Mouse (Mus musculus) MEL (cell line): ENCODE measurements at regions not wholly inside any gene's neighbourhood (a gene's known extent, or its start where the extent isn't known, plus 50 kb on each side); places are given as distances from the start of the nearest gene placed in this dataset.

Experiments used
- DNase-seq: peaks from one replicate; pipeline ENCODE4 v3.0.0; 2011; ENCODE audit warnings: low read depth, low spot score
- H3K27ac ChIP-seq: 2 replicates; pipeline ENCODE4 v1.5.1; 2012; ENCODE audit warnings: low read depth, mild to moderate bottlenecking, control low read depth, low read length, moderate library complexity; ENCODE audit not compliant: control insufficient read depth
- H3K27me3 ChIP-seq, 2 experiments: fragments of 150-350 bp in 1 of 2; sonication (generic) in 1 of 2; 2 replicates each; pipeline ENCODE4 v1.6.1; 2012; ENCODE audit warnings: low read length in 2 of 2, mild to moderate bottlenecking in 2 of 2, improper control_type of control experiment in 1 of 2, moderate library complexity in 1 of 2; ENCODE audit not compliant: insufficient read depth in 2 of 2, control insufficient read depth in 1 of 2
- H3K36me3 ChIP-seq, 2 experiments: 2 replicates each; pipeline ENCODE4 v1.6.1; 2012 to 2014; ENCODE audit warnings: low read length in 2 of 2, improper control_type of control experiment in 1 of 2, inconsistent platforms in 1 of 2, mild to moderate bottlenecking in 1 of 2; ENCODE audit not compliant: insufficient read depth in 2 of 2, control insufficient read depth in 1 of 2
- H3K4me1 ChIP-seq, 2 experiments: fragments of 150-350 bp in 1 of 2; sonication (generic) in 1 of 2; 2 replicates each; pipeline ENCODE4 v1.6.1; 2012; ENCODE audit warnings: low read length in 2 of 2, improper control_type of control experiment in 1 of 2, mild to moderate bottlenecking in 1 of 2; ENCODE audit not compliant: insufficient read depth in 2 of 2, control insufficient read depth in 1 of 2
- H3K4me3 ChIP-seq, 2 experiments: fragments of 150-350 bp in 1 of 2; sonication (generic) in 1 of 2; 2 replicates each; pipeline ENCODE4 v1.5.1; 2012; ENCODE audit warnings: low read depth in 2 of 2, low read length in 2 of 2, mild to moderate bottlenecking in 2 of 2, moderate library complexity in 2 of 2, control low read depth in 1 of 2, improper control_type of control experiment in 1 of 2; ENCODE audit not compliant: control insufficient read depth in 1 of 2, insufficient read depth in 1 of 2
- H3K79me2 ChIP-seq: 2 replicates; pipeline ENCODE4 v1.6.1; 2012; ENCODE audit warnings: mild to moderate bottlenecking, low read length, moderate library complexity; ENCODE audit not compliant: control insufficient read depth, poor library complexity, insufficient read depth
- H3K9ac ChIP-seq: 2 replicates; pipeline ENCODE4 v1.6.1; 2012; ENCODE audit warnings: low read depth, mild to moderate bottlenecking, control low read depth, low read length, moderate library complexity; ENCODE audit not compliant: control insufficient read depth, poor library complexity, severe bottlenecking
- H3K9me3 ChIP-seq: fragments of 150-350 bp; sonication (generic); replicated peaks from 2 replicates; pipeline ENCODE4 v1.6.1; 2012; ENCODE audit warnings: mild to moderate bottlenecking, low read length, improper control_type of control experiment, moderate library complexity; ENCODE audit not compliant: insufficient read depth
- BHLHE40 ChIP-seq: IDR thresholded peaks from 2 replicates; pipeline ENCODE4 v1.6.1; 2012; ENCODE audit warnings: low read depth, mild to moderate bottlenecking, inconsistent platforms, low read length, improper control_type of control experiment, borderline replicate concordance
- CHD1 ChIP-seq: IDR thresholded peaks from 2 replicates; pipeline ENCODE4 v1.6.1; 2012; ENCODE audit warnings: low read depth, mild to moderate bottlenecking, inconsistent platforms, low read length, improper control_type of control experiment
- CHD2 ChIP-seq: IDR thresholded peaks from 2 replicates; pipeline ENCODE4 v1.6.1; 2011; ENCODE audit warnings: low read length, improper control_type of control experiment
- CTCF ChIP-seq, 3 experiments: IDR thresholded peaks in 2 of 3; conservative IDR thresholded peaks in 1 of 3; 2 replicates each; pipeline ENCODE4 v1.5.1; 2011 to 2012; ENCODE audit warnings: low read length in 3 of 3, low read depth in 2 of 3, mild to moderate bottlenecking in 2 of 3, improper control_type of control experiment in 1 of 3, inconsistent platforms in 1 of 3, mixed read lengths in 1 of 3, moderate library complexity in 1 of 3; ENCODE audit not compliant: control insufficient read depth in 1 of 3, insufficient read depth in 1 of 3, poor library complexity in 1 of 3, severe bottlenecking in 1 of 3
- EP300 ChIP-seq, 2 experiments: IDR thresholded peaks; 2 replicates each; pipeline ENCODE4 v1.6.1; 2011; ENCODE audit warnings: improper control_type of control experiment in 2 of 2, low read length in 2 of 2, low read depth in 1 of 2, mild to moderate bottlenecking in 1 of 2
- ETS1 ChIP-seq: IDR thresholded peaks from 2 replicates; pipeline ENCODE4 v1.6.1; 2012; ENCODE audit warnings: low read depth, mild to moderate bottlenecking, inconsistent platforms, low read length, improper control_type of control experiment, moderate library complexity
- GATA1 ChIP-seq: IDR thresholded peaks from 2 replicates; pipeline ENCODE4 v1.6.1; 2011; ENCODE audit warnings: low read depth, low read length, improper control_type of control experiment
- HCFC1 ChIP-seq: IDR thresholded peaks from 2 replicates; pipeline ENCODE4 v1.6.1; 2012; ENCODE audit warnings: low read depth, mild to moderate bottlenecking, inconsistent platforms, low read length, improper control_type of control experiment, moderate library complexity
- JUND ChIP-seq: IDR thresholded peaks from 2 replicates; pipeline ENCODE4 v1.6.1; 2011; ENCODE audit warnings: low read depth, mild to moderate bottlenecking, improper control_type of control experiment, low read length
- KAT2A ChIP-seq: conservative IDR thresholded peaks from 2 replicates; pipeline ENCODE4 v1.6.1; 2012; ENCODE audit warnings: low read depth, low read length, improper control_type of control experiment, inconsistent platforms
- MAFK ChIP-seq: IDR thresholded peaks from 2 replicates; pipeline ENCODE4 v1.6.1; 2011; ENCODE audit warnings: low read depth, mild to moderate bottlenecking, low read length, improper control_type of control experiment, borderline replicate concordance
- MAX ChIP-seq: IDR thresholded peaks from 2 replicates; pipeline ENCODE4 v1.6.1; 2011; ENCODE audit warnings: low read length, improper control_type of control experiment
- MAZ ChIP-seq: IDR thresholded peaks from 2 replicates; pipeline ENCODE4 v1.6.1; 2012; ENCODE audit warnings: low read depth, mild to moderate bottlenecking, inconsistent platforms, low read length, improper control_type of control experiment
- MEF2A ChIP-seq: IDR thresholded peaks from 2 replicates; pipeline ENCODE4 v1.6.1; 2014; ENCODE audit warnings: low read depth, mild to moderate bottlenecking, inconsistent platforms, low read length, improper control_type of control experiment; ENCODE audit not compliant: poor library complexity, insufficient replicate concordance, severe bottlenecking; ENCODE audit errors: extremely low read depth
- MYB ChIP-seq: IDR thresholded peaks from 2 replicates; pipeline ENCODE4 v1.6.1; 2011; ENCODE audit warnings: mild to moderate bottlenecking, low read depth, low read length, improper control_type of control experiment
- MYC ChIP-seq: IDR thresholded peaks from 2 replicates; pipeline ENCODE4 v1.6.1; 2011; ENCODE audit warnings: low read depth, mild to moderate bottlenecking, low read length, improper control_type of control experiment, moderate library complexity
- NELFE ChIP-seq: IDR thresholded peaks from 2 replicates; pipeline ENCODE4 v1.6.1; 2011; ENCODE audit warnings: low read depth, low read length, improper control_type of control experiment
- NRF1 ChIP-seq: IDR thresholded peaks from 2 replicates; pipeline ENCODE4 v1.6.1; 2014; ENCODE audit warnings: low read depth, mild to moderate bottlenecking, inconsistent platforms, low read length, improper control_type of control experiment, moderate library complexity; ENCODE audit not compliant: poor library complexity, insufficient read depth, severe bottlenecking
- POLR2AphosphoS2 ChIP-seq: IDR thresholded peaks from 2 replicates; pipeline ENCODE4 v1.6.1; 2011; ENCODE audit warnings: low read length, improper control_type of control experiment
- RAD21 ChIP-seq: IDR thresholded peaks from 2 replicates; pipeline ENCODE4 v1.6.1; 2011; ENCODE audit warnings: mild to moderate bottlenecking, low read depth, low read length, improper control_type of control experiment
- RCOR1 ChIP-seq: IDR thresholded peaks from 2 replicates; pipeline ENCODE4 v1.6.1; 2012; ENCODE audit warnings: low read depth, mild to moderate bottlenecking, inconsistent platforms, low read length, improper control_type of control experiment
- SIN3A ChIP-seq: IDR thresholded peaks from 2 replicates; pipeline ENCODE4 v1.6.1; 2012; ENCODE audit warnings: low read length, improper control_type of control experiment, inconsistent platforms
- SMC3 ChIP-seq: IDR thresholded peaks from 2 replicates; pipeline ENCODE4 v1.6.1; 2011; ENCODE audit warnings: low read depth, low read length, improper control_type of control experiment
- TAL1 ChIP-seq: IDR thresholded peaks from 2 replicates; pipeline ENCODE4 v1.6.1; 2012; ENCODE audit warnings: mild to moderate bottlenecking, inconsistent platforms, low read length, moderate library complexity, mixed read lengths
- TBP ChIP-seq: IDR thresholded peaks from 2 replicates; pipeline ENCODE4 v1.8.0; 2011; ENCODE audit warnings: low read depth, low read length, improper control_type of control experiment
- TCF12 ChIP-seq: IDR thresholded peaks from 2 replicates; pipeline ENCODE4 v1.6.1; 2014; ENCODE audit warnings: low read depth, mild to moderate bottlenecking, inconsistent platforms, low read length, improper control_type of control experiment, moderate library complexity
- UBTF ChIP-seq: IDR thresholded peaks from 2 replicates; pipeline ENCODE4 v1.6.1; 2012; ENCODE audit warnings: low read depth, mild to moderate bottlenecking, inconsistent platforms, low read length, improper control_type of control experiment, moderate library complexity, borderline replicate concordance; ENCODE audit not compliant: insufficient read depth
- USF1 ChIP-seq: IDR thresholded peaks from 2 replicates; pipeline ENCODE4 v1.6.1; 2014; ENCODE audit warnings: low read depth, mild to moderate bottlenecking, inconsistent platforms, low read length, improper control_type of control experiment, moderate library complexity
- USF2 ChIP-seq, 2 experiments: IDR thresholded peaks; 2 replicates each; pipeline ENCODE4 v1.6.1; 2011 to 2012; ENCODE audit warnings: improper control_type of control experiment in 2 of 2, low read length in 2 of 2, borderline replicate concordance in 1 of 2, inconsistent platforms in 1 of 2, low read depth in 1 of 2, mild to moderate bottlenecking in 1 of 2; ENCODE audit not compliant: insufficient read depth in 1 of 2
- ZC3H11A ChIP-seq: IDR thresholded peaks from 2 replicates; pipeline ENCODE4 v1.6.1; 2012; ENCODE audit warnings: low read depth, mild to moderate bottlenecking, inconsistent platforms, low read length, improper control_type of control experiment
- ZNF384 ChIP-seq: IDR thresholded peaks from 2 replicates; pipeline ENCODE4 v1.6.1; 2012; ENCODE audit warnings: low read depth, mild to moderate bottlenecking, inconsistent platforms, low read length, improper control_type of control experiment

DNA sequence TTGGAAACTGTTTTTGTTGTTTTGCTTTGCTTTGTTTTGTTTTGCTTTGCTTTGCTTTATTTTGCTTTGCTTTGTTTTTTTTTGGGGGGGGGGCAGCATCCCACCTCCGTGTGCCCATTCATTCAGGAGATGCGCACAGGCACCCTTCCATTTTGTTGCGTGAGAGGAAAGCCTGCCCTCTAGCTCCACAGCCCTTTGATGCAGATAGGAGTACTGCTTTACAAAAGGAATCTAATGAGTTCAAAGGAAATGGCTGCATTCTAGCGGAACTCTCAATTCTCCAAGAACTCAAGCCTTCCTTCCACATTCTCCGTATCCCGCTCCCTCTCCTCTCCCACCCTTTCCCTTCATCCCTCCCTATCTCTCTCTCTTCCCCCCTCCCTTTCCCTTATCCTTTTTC, 89.8 kb upstream of the Cadm1 start:
- Histone ChIP-seq H3K9ac (no peak overlapping the region), H3K9me3 (no peaks in the 10 kb centered on the region), H3K36me3 (peaks cover 0 to 18% of the 10 kb centered on the region in 2 experiments; a peak in 2 of 4 replicates), H3K79me2 (no peaks in the 10 kb centered on the region), H3K4me3 (no peak overlapping the region), H3K4me1 (peaks cover 14 to 35% of the 10 kb centered on the region in 2 experiments), H3K27ac (no peak overlapping the region), H3K27me3 (no peaks in the 10 kb centered on the region)
- TF ChIP-seq ZC3H11A (no peak), TAL1 (no peak), CHD2 (no peak), KAT2A (no peak), NELFE (no peak), SMC3 (no peak), CTCF (IDR thresholded peaks at IDR 0.05 in 2 of 3, conservative IDR thresholded peaks at IDR 0.05 in 1 of 3; ENCODE audit: control insufficient read depth in 1 of 3, insufficient read depth in 1 of 3, low read depth in 2 of 3, low read length in 3 of 3, poor library complexity in 1 of 3, severe bottlenecking in 1 of 3) (peak in 2 of 3 experiments; percentile 3 to 21; a peak in 1 of 6 replicates), UBTF (no peak), MYB (no peak)
- DNase-seq = peak; percentile 20

DNA sequence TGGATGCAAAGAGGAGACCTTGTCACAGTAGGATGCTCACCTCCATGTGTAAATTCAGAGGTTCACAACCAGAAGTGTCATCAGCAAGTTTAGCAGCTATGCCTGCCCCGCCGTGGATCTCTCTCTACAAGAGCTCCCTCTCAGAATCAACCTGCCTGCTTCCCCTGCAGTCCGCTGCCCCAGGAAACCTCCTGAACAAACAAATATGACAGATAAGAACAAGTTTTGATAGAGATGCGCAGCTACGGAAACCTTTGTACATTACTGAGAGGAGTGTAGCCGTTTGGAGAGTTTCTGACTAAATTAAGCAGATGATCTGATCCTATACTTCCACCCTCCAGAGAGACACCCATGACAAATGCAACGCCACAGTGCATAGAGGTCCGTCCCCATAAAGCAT, 88.8 kb upstream of the Cadm1 start:
- DNase-seq = peak; percentile 73
- H3K36me3 ChIP-seq = peaks cover 0 to 18% of the 10 kb centered on the region in 2 experiments; a peak in 2 of 4 replicates
- H3K4me1 ChIP-seq = peaks cover 15 to 36% of the 10 kb centered on the region in 2 experiments
- H3K27ac ChIP-seq = peak overlapping the region; percentile 40; the same call in 1 of the 2 replicates
- no peaks in the 10 kb centered on the region for H3K27me3 ChIP-seq
- no peaks in the 10 kb centered on the region for H3K9me3 ChIP-seq
- no peaks in the 10 kb centered on the region for H3K79me2 ChIP-seq
- no peak overlapping the region; a peak in 1 of 4 replicates for H3K4me3 ChIP-seq
- no peak overlapping the region for H3K9ac ChIP-seq
- TF ChIP-seq RAD21 (no peak), MAX (no peak), TCF12 (peak; percentile 76; the same call in 1 of the 2 replicates), SIN3A (peak; percentile 46; the same call in 1 of the 2 replicates), MEF2A (no peak), SMC3 (no peak), ETS1 (peak; percentile 37; the same call in 1 of the 2 replicates), MAFK (no peak), MAZ (no peak), USF2 (IDR thresholded peaks at IDR 0.05; ENCODE audit: borderline replicate concordance in 1 of 2, insufficient read depth in 1 of 2, low read depth in 1 of 2, low read length in 2 of 2) (no peak), POLR2AphosphoS2 (no peak), RCOR1 (0 out of 2 replicates have a peak, but pooled peaks have one; percentile 40), MYC (no peak), GATA1 (peak; percentile 68), ZNF384 (no peak), MYB (no peak), HCFC1 (0 out of 2 replicates have a peak, but pooled peaks have one; percentile 20), JUND (no peak), NELFE (0 out of 2 replicates have a peak, but pooled peaks have one; percentile 1), NRF1 (0 out of 2 replicates have a peak, but pooled peaks have one; percentile 34), EP300 (IDR thresholded peaks at IDR 0.05; ENCODE audit: low read depth in 1 of 2, low read length in 2 of 2) (peak; percentile 71 to 77), CHD1 (no peak), TAL1 (peak; percentile 76), USF1 (no peak), BHLHE40 (no peak), TBP (no peak)
